Mouse (Mus musculus) gastrocnemius, postnatal 10 days (tissue): ENCODE results near the gene Lbp. TPM values are rescaled to one million over a fixed set of nuclear protein-coding genes. Genes with fewer than 3 reads are reported as not detected.

Source experiments
- DNase-seq: peaks from one replicate; pipeline ENCODE4 v3.0.0; 2021; ENCODE audit warnings: mixed read lengths
- total RNA-seq, 2 experiments: library from RNA; stranded (reverse); gene quantifications; 2 replicates each; pipeline ENCODE4 v1.2.3; 2021

Lbp gene
- total RNA-seq, 2 experiments from 2014 or later = 10.8 to 11.1 TPM

GRCm38 (mm10) chr2:158308276-158308675, 2.0 kb downstream of the Lbp start:
- DNase-seq = no peak

- no peak for DNase-seq
Measured at GRCm38 (mm10) chr2:158313089-158313488, 6.8 kb downstream of the Lbp start.

DNA sequence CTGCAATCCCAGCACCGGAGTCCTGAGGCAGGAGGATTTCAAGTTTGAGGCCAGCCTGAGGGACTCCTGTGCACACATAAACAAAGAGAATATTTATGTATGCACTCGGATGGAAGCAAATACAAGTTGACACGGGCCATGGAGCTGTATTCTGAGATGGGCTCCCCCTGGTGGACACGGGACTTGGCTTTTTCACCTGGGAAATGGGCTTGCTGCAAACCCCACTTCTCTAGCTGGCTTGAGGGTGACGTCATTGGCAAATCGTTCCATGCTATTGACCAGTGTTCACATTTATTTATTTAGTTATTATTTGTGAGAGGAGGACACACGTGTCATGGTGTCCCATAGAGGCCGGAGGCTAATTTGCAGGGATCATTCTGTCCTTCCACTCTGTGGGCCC, 10.1 kb downstream of the Lbp start:
- no peak for DNase-seq

GRCm38 (mm10) chr2:158317026-158317425, 10.7 kb downstream of the Lbp start:
- DNase-seq = peak; percentile 73

GRCm38 (mm10) chr2:158321596-158321995, 15.3 kb downstream of the Lbp start:
- no peak for DNase-seq

- no peak for DNase-seq
Measured at GRCm38 (mm10) chr2:158322845-158323244, 16.6 kb downstream of the Lbp start.

- DNase-seq = no peak
Measured at GRCm38 (mm10) chr2:158324531-158325190, 18.4 kb downstream of the Lbp start.

DNA sequence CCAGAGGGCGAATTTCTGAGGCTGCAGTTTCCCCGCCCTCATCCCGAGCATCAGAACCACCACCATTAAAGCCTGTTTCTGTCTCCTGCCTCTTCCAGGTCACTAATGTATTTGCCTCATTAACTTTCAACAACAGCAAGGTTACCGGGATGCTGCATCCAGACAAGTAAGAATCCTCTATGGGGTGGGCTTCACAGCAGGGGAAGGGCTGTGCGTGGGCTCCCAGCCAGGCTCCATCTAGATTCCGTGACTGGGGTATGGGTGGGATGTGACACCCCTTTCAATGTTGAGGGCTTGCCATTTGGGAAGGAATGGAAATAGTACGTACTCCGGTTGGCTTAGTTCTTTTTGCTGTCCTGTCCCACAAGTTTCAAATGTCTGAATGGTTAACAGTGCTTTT, 19.3 kb downstream of the Lbp start:
- no peak for DNase-seq

DNA sequence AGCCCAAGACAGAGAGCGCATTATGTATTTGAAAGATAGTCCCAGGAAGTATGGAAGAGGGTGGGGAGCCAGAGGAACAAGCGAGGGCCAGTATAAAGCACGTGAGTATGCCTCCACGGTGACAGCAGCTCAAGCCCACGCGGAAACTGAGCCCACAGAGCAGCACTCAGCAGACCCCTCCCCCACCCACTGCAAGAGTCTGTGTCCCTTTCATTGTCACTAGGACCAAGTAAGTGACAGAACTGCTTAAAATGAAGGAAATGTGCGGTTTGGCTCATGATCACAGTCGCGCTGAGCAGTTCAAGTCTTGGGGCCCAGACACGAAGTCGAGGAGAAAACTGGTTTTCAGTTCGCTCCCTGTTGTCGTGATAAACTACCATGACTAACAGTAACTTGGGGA, 28.1 kb downstream of the Lbp start:
- DNase-seq = no peak

DNA sequence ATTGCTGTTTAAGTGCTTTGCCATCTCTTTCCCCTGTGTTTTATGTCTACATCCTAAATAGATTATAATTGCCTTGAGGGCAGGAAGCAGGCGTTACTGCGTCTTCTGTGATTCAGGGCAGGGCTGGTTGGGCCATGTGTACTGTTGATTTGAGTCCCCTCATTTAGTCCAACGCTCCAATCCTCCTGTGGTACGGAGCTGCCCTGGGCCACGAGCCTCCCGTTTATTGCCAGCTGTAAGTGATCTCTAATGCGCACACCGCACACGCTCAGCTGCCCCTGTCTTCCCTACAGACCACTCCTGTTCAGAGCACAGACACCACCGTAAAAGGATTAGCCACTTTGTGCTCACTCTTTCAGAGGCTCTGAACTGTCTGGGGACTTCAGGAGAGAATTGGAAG, 31.4 kb downstream of the Lbp start:
- no peak for DNase-seq

DNA sequence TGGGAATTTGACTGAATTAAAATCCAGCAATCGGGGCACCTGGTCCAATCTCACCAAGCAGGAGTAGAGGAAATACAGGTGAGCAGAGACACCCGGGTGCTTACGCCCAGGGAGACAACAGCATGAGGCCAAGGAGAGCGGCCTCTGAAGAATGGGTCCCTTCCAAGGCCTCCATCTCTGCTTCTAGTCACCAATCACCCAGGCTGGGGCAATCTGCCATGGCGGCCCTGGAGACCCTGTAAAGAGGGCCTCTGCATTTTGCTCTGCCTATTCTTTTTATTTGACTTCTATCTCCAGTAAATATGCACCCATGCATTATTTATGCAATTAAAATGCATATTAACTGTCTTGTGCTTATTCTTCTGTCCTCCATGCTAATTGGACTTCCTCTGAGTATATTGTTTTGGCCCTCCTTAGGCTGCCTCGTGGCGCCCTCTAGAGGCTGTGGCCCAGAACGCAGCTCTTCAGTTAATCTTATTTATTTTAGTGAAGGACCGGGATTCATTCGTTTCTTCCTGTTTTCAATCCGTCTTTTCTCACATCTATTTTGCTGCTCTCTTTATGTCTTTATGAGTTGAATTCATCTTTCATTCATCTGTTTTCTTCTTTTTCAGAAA, 33.8 kb downstream of the Lbp start:
- peak; percentile 69 for DNase-seq

GRCm38 (mm10) chr2:158341324-158341723, 35.0 kb downstream of the Lbp start:
- no peak for DNase-seq

DNA sequence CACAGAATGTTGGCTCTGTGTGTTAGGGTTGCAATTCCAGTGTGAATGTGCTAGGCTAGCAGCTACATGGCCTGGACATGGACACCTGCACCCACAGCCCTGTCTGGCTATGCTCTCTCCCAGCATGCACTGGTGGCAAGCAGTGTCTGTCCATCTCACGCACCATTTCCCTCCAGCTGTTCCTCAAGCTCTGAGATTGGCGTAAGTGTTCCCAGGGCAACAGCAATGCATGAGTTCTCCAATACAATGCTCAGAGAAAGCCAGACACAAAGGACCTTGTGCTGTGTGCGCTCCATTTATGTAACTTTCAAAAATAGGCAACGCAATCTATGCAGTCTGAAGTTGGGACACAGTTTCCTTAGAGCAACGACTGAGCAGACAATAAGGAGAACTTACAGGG, 37.2 kb downstream of the Lbp start:
- no peak for DNase-seq

DNA sequence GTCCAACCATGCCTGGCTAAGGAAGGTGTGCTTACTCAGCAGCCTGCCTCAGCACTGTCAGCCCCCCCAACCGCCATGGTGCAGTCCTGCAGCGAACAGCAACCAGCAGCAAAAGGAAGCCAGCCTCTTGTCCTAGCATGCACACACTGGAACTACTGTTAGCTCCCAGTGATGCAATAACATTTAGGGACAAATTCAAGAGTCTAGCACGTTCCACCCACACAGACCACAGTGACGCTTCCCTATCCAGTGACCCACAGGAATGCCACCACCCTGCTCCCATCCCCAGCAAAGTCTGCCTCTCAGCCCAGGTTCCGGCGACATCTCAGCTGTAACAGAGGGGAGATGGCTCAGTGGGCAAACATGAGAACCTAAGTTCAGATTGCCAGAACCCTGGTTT, 40.2 kb downstream of the Lbp start:
- no peak for DNase-seq

- DNase-seq = peak; percentile 76
Measured at GRCm38 (mm10) chr2:158347868-158348267, 41.6 kb downstream of the Lbp start.

DNA sequence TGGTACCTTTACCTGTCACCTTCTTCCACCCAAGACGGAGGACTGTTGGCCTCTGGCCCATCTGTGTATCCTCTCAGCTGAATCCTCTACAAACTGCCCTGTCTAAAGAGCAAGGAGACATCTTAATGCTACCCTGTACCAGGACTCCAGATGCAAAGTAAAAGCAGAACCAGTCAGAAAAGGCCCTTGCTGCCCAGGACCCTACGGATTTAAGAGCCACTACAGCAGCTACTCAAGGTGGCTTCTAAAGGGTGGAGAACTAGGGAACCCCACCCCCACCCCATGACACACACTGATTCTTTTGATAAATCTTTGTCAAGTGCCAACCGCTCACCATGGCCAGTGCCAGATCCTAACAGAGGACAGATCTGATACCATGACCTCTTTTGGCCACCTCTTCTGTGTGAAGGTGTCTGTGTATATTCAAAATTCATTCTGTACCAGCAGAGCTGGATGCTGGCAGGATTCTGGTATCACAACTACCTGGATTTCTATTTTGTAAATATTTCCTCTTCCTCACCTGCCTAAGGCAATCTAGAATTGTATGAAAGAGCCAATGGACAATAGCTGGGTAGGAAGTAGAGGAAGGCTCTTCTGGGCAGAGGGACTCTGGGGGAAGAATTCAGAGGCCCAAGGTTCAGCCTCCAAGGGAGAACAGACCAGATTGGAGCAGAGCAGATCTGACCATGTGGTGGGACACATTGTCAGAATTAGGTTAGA, 46.7 kb downstream of the Lbp start:
- DNase-seq = no peak

DNA sequence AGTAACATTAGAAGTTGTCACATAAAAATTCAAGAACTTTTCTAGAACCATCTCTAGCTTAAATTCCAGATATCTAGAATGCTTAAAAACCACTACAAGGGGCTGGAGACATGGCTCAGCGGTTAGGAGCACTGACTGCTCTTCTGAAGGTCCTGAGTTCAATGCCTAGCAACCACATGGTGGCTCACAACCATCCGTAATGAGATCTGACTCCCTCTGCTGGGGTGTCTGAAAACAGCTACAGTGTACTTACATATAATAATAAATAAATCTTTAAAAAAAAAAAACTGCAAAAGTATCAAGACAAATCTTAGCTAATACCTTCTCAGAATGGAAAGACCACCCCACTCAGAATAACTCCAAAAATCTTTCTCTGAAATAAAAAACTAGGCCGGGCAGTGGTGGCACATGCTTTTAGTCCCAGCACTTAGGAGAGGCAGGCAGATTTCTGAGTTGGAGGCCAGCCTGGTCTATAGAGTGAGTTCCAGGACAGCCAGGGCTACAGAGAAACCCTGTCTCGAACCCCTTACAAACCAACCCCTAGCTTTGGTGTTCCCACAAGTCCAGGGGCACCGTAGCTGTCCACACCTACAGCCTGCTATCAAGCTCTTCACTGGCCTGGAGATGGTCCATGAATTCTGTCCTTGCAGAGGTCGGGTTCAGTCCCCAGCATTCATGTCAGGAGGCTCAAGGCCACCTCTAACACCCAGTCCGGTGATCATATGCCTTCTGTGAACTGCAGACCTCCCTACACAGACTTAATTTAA, 48.2 kb downstream of the Lbp start:
- DNase-seq = no peak

DNA sequence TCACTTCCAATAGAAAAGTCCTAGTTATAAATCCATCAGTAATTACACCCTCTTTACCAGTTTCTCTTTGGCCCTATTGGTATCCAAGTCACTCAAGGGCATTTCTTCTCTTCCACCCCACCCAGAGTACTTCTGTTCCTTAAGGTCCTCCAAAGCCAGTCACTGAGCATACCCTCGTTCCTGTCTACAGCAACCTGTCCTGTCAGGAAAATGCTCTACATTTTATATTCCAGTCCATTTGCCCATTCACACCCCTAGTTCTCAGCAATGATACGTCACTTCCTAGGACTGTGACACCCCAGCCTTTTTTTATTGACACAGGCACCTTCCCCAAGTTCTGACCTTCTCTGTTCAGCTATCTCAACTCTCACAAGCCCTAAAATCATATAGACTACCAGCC, 48.9 kb downstream of the Lbp start:
- no peak for DNase-seq

DNA sequence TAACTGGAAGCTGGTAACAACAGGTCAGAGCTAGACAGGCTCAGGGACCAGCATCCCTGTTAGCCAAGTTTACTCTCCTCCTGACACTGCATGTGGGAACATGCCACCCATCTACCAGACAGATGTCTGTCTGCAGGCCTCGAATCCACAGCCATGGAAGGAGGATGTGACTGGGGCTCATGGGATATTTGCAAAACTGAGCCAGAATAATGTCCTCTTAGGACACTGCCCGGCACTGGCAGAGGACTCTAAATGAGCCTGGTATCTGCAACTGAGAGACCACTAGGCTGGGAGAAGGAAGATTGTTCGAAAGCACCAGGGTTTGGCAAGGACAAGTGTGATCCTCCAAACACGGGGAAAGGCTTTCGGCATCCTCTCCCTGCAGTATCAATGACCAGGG, 49.8 kb downstream of the Lbp start:
- DNase-seq = no peak

GRCm38 (mm10) chr2:158359757-158360620, 53.7 kb downstream of the Lbp start:
- no peak for DNase-seq

DNA sequence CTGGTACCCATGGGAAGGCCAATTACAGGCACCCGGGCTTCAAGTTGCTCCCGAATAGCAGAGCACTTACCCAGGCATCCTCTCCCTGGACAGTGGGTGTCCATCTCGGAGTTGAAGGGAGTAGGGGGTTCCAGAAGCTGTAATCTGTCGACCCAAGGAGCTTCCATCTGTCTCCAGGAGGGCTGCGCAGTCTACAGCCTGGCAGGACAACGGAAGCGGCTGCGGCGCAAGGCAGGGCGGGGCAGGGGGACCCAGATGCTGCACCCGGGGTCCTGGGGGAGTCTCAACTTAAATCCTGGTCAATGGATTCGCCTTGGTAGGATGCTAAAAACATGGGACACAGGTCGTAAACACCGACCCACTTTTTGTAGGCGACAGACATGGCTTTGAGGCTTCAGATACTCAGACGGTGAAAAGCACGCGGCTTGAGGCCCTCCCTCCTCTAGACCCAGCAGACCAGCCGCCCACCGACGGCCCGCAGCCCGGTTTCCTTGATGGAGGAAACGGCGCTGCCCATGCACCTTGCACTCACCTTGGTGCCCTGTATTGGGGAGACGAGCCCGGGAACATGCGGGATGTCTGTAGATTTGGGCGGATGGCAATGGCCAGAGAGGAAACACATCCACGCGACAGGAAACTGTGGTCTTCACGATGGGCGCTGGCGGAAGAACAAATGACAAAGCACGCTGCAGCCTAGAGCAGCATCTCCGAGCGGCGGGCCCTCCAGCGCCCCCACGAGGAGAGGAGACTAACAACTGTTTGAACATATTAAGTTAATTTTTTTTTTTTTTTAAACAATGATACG, 54.8 kb downstream of the Lbp start:
- peak; percentile 87 for DNase-seq
